Mouse (Mus musculus) myocyte (in vitro differentiated cells): ENCODE measurements at regions not wholly inside any gene's neighbourhood (a gene's known extent, or its start where the extent isn't known, plus 50 kb on each side); places are given as distances from the start of the nearest gene placed in this dataset.

Experiments used
- H3K27me3 ChIP-seq: one replicate; pipeline ENCODE4 v1.6.1; 2011; ENCODE audit not compliant: control insufficient read depth, insufficient read depth, insufficient read length
- H3K36me3 ChIP-seq: one replicate; pipeline ENCODE4 v1.6.1; 2011; ENCODE audit not compliant: control insufficient read depth, insufficient read depth
- H3K4me2 ChIP-seq: one replicate; pipeline ENCODE4 v1.6.1; 2011; ENCODE audit warnings: low read depth, control low read depth
- H3K4me3 ChIP-seq: one replicate; pipeline ENCODE4 v1.5.1; 2011; ENCODE audit warnings: mild to moderate bottlenecking, control low read depth, moderate library complexity
- H3K79me2 ChIP-seq: one replicate; pipeline ENCODE4 v1.6.1; 2011; ENCODE audit not compliant: control insufficient read depth, insufficient read depth
- H3ac ChIP-seq: one replicate; pipeline ENCODE4 v1.6.1; 2011; ENCODE audit not compliant: control insufficient read depth, insufficient read length
- CEBPB ChIP-seq: IDR thresholded peaks from 2 replicates; pipeline ENCODE4 v1.6.1; 2011; ENCODE audit warnings: mild to moderate bottlenecking, moderate library complexity; ENCODE audit not compliant: poor library complexity, insufficient read depth, severe bottlenecking
- E2F4 ChIP-seq: IDR thresholded peaks from one replicate; pipeline ENCODE4 v1.6.1; 2011; ENCODE audit warnings: mild to moderate bottlenecking, control low read depth, moderate library complexity; ENCODE audit not compliant: insufficient read depth
- MAX ChIP-seq: IDR thresholded peaks from one replicate; pipeline ENCODE4 v1.6.1; 2011; ENCODE audit warnings: low read depth, mild to moderate bottlenecking, control low read depth
- MYOD1 ChIP-seq, 3 experiments: IDR thresholded peaks; one replicate each; pipeline ENCODE4 v1.6.1; 2011; ENCODE audit warnings: control low read depth in 2 of 3, low read depth in 2 of 3, mild to moderate bottlenecking in 2 of 3, moderate library complexity in 1 of 3; ENCODE audit not compliant: insufficient read length in 2 of 3, control insufficient read depth in 1 of 3
- MYOG ChIP-seq, 3 experiments: IDR thresholded peaks; one replicate each; pipeline ENCODE4 v1.6.1; 2011; ENCODE audit warnings: control low read depth in 2 of 3, low read depth in 2 of 3, mild to moderate bottlenecking in 2 of 3; ENCODE audit not compliant: insufficient read length in 2 of 3, control insufficient read depth in 1 of 3, insufficient read depth in 1 of 3
- POLR2A ChIP-seq: IDR thresholded peaks from one replicate; pipeline ENCODE4 v1.6.1; 2011; ENCODE audit warnings: low read depth, mild to moderate bottlenecking, control low read depth, moderate library complexity; ENCODE audit not compliant: insufficient read length
- POLR2AphosphoS2 ChIP-seq: IDR thresholded peaks from one replicate; pipeline ENCODE4 v1.6.1; 2011; ENCODE audit warnings: low read depth, control low read depth; ENCODE audit not compliant: insufficient read length
- REST ChIP-seq: IDR thresholded peaks from one replicate; pipeline ENCODE4 v1.6.1; 2011; ENCODE audit warnings: mild to moderate bottlenecking, control low read depth, moderate library complexity; ENCODE audit not compliant: insufficient read depth, insufficient read length
- SRF ChIP-seq: IDR thresholded peaks from one replicate; pipeline ENCODE4 v1.6.1; 2011; ENCODE audit warnings: low read depth; ENCODE audit not compliant: control insufficient read depth, insufficient read length
- TCF12 ChIP-seq: IDR thresholded peaks from one replicate; pipeline ENCODE4 v1.6.1; 2011; ENCODE audit warnings: mild to moderate bottlenecking, control low read depth; ENCODE audit not compliant: poor library complexity, insufficient read depth, severe bottlenecking
- TCF3 ChIP-seq: IDR thresholded peaks from one replicate; pipeline ENCODE4 v1.6.1; 2011; ENCODE audit warnings: low read depth, control low read depth; ENCODE audit not compliant: insufficient read length
- USF1 ChIP-seq: IDR thresholded peaks from one replicate; pipeline ENCODE4 v1.6.1; 2011; ENCODE audit warnings: low read depth, mild to moderate bottlenecking, control low read depth, moderate library complexity

DNA sequence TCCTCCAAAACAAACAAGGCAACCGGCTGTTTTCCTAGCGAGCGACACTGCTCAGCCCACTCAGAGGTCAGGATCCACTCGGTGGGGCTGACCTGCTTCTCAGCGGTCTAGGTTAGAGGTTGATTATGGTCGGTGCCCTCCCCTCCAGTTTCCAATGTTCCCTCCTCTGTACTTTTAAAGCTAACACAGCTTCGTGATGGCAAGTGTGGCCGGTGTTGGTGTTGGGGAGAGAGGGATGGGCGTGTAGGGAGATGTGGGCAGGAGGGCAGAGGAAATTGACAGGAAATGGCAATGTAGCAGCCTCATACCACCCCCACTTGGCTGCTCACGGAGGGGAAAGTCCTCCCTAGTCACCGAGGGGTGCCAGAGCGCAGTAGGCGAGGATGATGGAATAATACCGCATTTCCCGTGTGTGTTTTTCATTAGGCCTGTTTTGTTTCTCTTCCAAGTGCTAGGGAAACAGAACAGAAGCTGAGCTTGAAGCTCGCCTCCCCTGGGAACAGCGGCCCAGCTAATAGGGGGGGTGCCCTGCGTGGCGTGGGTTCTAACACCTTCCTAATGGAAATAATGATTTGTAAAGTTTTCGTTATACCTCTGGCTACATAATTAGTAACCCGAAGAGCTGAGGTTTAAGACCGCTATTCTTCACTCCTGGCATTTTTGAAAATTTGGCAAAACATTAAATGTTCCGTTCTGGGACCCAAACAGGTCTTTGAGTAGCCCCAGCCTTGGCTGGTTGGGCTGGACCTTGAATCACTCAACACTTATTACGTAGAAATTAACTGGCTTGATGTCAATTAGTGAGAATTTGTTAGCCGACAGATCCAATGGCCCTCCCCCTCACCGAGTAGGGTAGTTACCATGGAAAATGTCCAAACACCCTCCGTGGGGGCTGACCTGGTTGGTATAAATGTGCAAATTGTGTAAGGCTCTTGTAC is 383.5 kb downstream of the Mtx2 start:
- no peaks in the 10 kb centered on the region for H3K79me2 ChIP-seq
- TF ChIP-seq USF1 (no peak), REST (no peak), MAX (no peak), E2F4 (no peak), CEBPB (no peak), MYOG (IDR thresholded peaks at IDR 0.05; ENCODE audit: control insufficient read depth in 1 of 3, insufficient read depth in 1 of 3, insufficient read length in 2 of 3, low read depth in 2 of 3) (no peak)
- H3K4me2 ChIP-seq: no peak overlapping the region
- H3K27me3 ChIP-seq: no peaks in the 10 kb centered on the region
- no peaks in the 10 kb centered on the region for H3K36me3 ChIP-seq
- H3ac ChIP-seq: no peak overlapping the region
- no peak overlapping the region for H3K4me3 ChIP-seq

DNA sequence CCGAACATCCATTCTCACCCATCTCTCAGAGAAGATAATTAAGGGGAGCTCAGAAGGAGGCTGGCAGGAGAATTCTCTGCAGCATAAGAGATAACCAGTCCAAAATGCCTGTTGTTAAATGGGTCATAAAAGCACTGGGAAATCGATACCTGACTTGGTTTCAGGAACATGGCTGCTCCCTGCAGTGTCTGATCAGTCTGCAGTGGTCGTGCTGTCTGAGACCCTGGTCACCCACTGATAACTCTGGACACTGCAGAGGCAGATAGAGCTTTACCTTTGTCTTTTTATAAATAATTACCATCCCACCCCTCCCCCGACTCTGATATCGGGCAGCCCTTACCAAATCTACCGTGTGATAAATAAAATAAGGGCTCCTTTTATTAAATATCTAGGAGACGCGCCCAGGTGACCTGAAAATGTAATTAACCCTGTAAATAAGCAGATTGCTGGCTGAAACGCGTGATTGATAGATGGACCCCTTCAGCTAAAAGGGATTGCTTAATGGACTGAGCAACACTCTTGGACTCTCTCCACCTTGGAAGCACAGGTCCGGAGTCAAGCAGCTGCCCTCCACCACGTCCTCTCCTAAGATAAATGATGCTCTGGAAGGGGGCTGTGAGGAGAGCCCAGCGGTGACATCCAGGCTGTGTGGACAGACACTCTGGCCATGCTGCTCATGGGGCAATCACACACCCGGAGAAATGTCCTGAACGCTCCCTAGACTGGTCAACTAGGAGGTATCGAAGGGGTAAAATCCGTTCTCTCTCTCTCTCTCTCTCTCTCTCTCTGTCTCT is 384.4 kb downstream of the Mtx2 start:
- Histone ChIP-seq H3K27me3 (no peaks in the 10 kb centered on the region), H3ac (no peak overlapping the region), H3K4me3 (no peak overlapping the region), H3K36me3 (no peaks in the 10 kb centered on the region), H3K4me2 (no peak overlapping the region), H3K79me2 (no peaks in the 10 kb centered on the region)
- TF ChIP-seq E2F4 (no peak), MYOG (IDR thresholded peaks at IDR 0.05; ENCODE audit: control insufficient read depth in 1 of 3, insufficient read depth in 1 of 3, insufficient read length in 2 of 3, low read depth in 2 of 3) (no peak), REST (no peak), MYOD1 (IDR thresholded peaks at IDR 0.05; ENCODE audit: control insufficient read depth in 1 of 3, insufficient read length in 2 of 3, low read depth in 2 of 3) (no peak), MAX (no peak), SRF (no peak), TCF3 (no peak), CEBPB (no peak), TCF12 (no peak), USF1 (no peak), POLR2AphosphoS2 (no peak), POLR2A (no peak)

DNA sequence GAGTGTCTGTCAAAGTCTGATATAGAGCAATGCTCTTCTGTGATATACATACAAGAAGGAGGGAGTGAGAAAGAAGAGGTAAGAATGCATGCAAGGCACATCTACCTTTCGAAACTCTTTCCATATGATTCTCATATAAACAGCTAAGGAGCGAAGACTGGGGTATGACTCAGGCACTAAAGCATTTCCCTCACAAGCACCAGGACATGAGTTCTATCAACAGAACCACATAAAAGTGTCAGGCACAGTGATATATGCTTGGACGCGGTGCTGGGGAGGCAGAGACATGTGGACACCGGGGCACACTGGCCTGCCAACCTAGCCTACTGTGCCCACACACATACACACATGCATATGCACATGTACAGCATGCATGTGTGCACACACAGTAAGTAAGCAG is 391.3 kb downstream of the Mtx2 start:
- no peak for TF ChIP-seq TCF12
- Histone ChIP-seq H3K4me2 (no peak overlapping the region), H3K36me3 (no peaks in the 10 kb centered on the region), H3K27me3 (peaks cover 4% of the 10 kb centered on the region), H3K79me2 (no peaks in the 10 kb centered on the region), H3ac (no peak overlapping the region), H3K4me3 (no peak overlapping the region)

DNA sequence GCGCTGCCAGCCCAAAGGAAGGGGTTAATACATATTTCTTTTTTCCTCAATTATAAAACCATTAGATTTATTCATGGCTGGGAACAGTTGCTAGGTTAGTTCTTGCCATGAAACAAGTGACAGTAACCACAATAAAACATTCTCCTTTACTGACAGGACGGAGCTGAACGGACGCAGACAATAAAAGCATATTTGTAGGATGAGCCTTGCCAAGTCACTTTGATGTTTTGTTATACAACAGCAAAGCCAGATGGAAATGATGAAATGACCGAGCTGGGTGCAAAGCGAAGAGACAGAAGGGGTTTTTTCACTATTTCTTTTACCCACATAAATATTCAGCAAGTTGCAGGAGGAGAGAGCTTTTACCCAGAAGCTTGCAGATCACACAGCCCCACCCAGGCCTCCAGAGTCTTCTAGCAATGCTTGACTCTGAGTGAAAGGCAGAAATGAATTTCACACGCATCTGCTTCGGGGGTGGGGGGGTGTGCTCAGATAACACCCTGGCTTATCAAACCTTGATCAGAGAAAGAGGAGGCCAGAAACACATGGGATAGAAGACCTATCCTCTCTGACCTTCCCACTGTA is 395.3 kb downstream of the Mtx2 start:
- no peak for TF ChIP-seq MYOD1 (IDR thresholded peaks at IDR 0.05; ENCODE audit: control insufficient read depth in 1 of 3, insufficient read length in 2 of 3, low read depth in 2 of 3)
- no peak for TF ChIP-seq CEBPB
- TF ChIP-seq REST: no peak
- TF ChIP-seq TCF3: no peak
- TF ChIP-seq TCF12: no peak
- TF ChIP-seq MYOG (IDR thresholded peaks at IDR 0.05; ENCODE audit: control insufficient read depth in 1 of 3, insufficient read depth in 1 of 3, insufficient read length in 2 of 3, low read depth in 2 of 3): no peak
- TF ChIP-seq USF1: no peak
- TF ChIP-seq POLR2AphosphoS2: no peak
- no peak for TF ChIP-seq E2F4
- TF ChIP-seq MAX: no peak
- no peak for TF ChIP-seq POLR2A
- TF ChIP-seq SRF: no peak
- H3K4me2 ChIP-seq: no peak overlapping the region

DNA sequence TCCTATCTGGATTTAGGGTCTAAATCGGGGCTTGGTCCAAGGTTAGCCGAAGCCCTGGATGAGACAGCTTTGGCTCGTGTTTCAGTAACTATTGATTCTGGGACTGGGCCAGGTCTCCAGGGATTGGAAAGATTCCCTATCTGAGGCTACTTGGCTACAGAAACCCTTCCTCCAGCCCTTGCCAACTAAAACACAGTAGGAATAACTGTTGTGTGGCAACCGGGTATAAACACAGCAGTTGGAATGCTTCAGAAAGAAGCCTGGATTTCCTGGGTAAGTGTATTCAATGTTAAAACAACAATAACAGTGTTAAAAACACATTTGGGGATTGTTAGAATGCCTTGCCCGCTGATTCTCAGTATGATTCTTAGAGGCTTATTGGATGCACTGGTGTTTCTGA is 398.8 kb downstream of the Mtx2 start:
- Histone ChIP-seq H3K4me2 (no peak overlapping the region), H3K27me3 (peaks cover 5% of the 10 kb centered on the region), H3K4me3 (no peak overlapping the region), H3K79me2 (no peaks in the 10 kb centered on the region), H3K36me3 (no peaks in the 10 kb centered on the region), H3ac (no peak overlapping the region)
- TF ChIP-seq REST: no peak
- TF ChIP-seq POLR2A: no peak
- TF ChIP-seq TCF12: no peak

More for the DNA sequence above, 395.3 kb downstream of the Mtx2 start:
- Histone ChIP-seq H3K36me3 (no peaks in the 10 kb centered on the region), H3K79me2 (no peaks in the 10 kb centered on the region), H3K27me3 (peaks cover 5% of the 10 kb centered on the region), H3K4me3 (no peak overlapping the region), H3ac (no peak overlapping the region)
